ENCODE assay signal across 22 mouse cellular contexts in genomic region chr10:43855916-43856315, GRCm38 (mm10). TPM values are rescaled to one million over a fixed set of nuclear protein-coding genes. Genes with fewer than 3 reads are reported as not detected.
DNase-seq lines count a peak whose midpoint lies in the region; ATAC-seq lines count a peak whose summit lies in the region.
"Had no signal": no experiment of that assay in that cellular context is flagged by ENCODE, and none has a peak within 500 bp of the region (broad histone marks: within the 10 kb centered on the region; RNA-seq: fewer than 3 reads in every experiment).

No protein-coding gene starts in this region.

- H3K36me3 ChIP-seq in liver, embryonic 11.5 days (ENCODE audit: control insufficient read depth, insufficient read depth, low read length) = no peaks in the 10 kb centered on the region
- H3K36me3 ChIP-seq in liver, embryonic 12.5 days = no peaks in the 10 kb centered on the region
- H3K36me3 ChIP-seq: embryonic facial prominence, embryonic 13.5 days; forebrain, embryonic 12.5 days; kidney, embryonic 15.5 days had no signal

- H3K4me1 ChIP-seq in liver, embryonic 11.5 days (replicated peaks; ENCODE audit: control insufficient read depth, insufficient read depth, low read length) = no peaks in the 10 kb centered on the region
- H3K4me1 ChIP-seq in liver, embryonic 12.5 days = peaks cover 12% of the 10 kb centered on the region; the same call in 1 of the 2 replicates
- H3K4me1 ChIP-seq: embryonic facial prominence, embryonic 13.5 days; forebrain, embryonic 12.5 days; kidney, embryonic 15.5 days had no signal

- no peaks in the 10 kb centered on the region for H3K27me3 ChIP-seq in liver, embryonic 11.5 days (replicated peaks; ENCODE audit: control insufficient read depth, insufficient read depth, low read length)
- H3K27me3 ChIP-seq in liver, embryonic 12.5 days (replicated peaks) = no peaks in the 10 kb centered on the region
- H3K27me3 ChIP-seq: embryonic facial prominence, embryonic 13.5 days; forebrain, embryonic 12.5 days; kidney, embryonic 15.5 days had no signal

- H3K9me3 ChIP-seq in liver, embryonic 11.5 days (ENCODE audit: control insufficient read depth, low read length) = peaks cover 4% of the 10 kb centered on the region; the same call in 1 of the 2 replicates
- H3K9me3 ChIP-seq in liver, embryonic 12.5 days (replicated peaks) = no peaks in the 10 kb centered on the region
- H3K9me3 ChIP-seq: forebrain, embryonic 12.5 days had no signal

- H3K4me3 ChIP-seq in liver, embryonic 11.5 days (ENCODE audit: low read depth, low read length) = no peak overlapping the region
- no peak overlapping the region for H3K4me3 ChIP-seq in liver, embryonic 12.5 days
- H3K4me3 ChIP-seq: embryonic facial prominence, embryonic 13.5 days; erythroblast, embryonic 14.5 days; forebrain, embryonic 12.5 days; kidney, embryonic 15.5 days; left cerebral cortex, adult 2 months had no signal

- H3K27ac ChIP-seq in liver, embryonic 11.5 days (ENCODE audit: low read depth, low read length) = no peak overlapping the region
- no peak overlapping the region for H3K27ac ChIP-seq in liver, embryonic 12.5 days
- H3K27ac ChIP-seq: embryonic facial prominence, embryonic 13.5 days; forebrain, embryonic 12.5 days; hindbrain, postnatal 0 days; kidney, embryonic 15.5 days; left cerebral cortex, adult 2 months had no signal

- ATAC-seq in liver, embryonic 11.5 days (replicated peaks; ENCODE audit: low FRiP score) = peak; percentile 26; the same call in 1 of the 2 replicates
- ATAC-seq in liver, embryonic 12.5 days = no peak
- ATAC-seq in megakaryocyte progenitor cell, adult 5-6 weeks (replicated peaks; ENCODE audit: poor library complexity) = peak; percentile 49
- ATAC-seq: hindbrain, postnatal 0 days; intestine, postnatal 0 days had no signal

- H3K4me2 ChIP-seq in liver, embryonic 11.5 days = no peak overlapping the region
- peak overlapping the region; percentile 12; the same call in 1 of the 2 replicates for H3K4me2 ChIP-seq in liver, embryonic 12.5 days
- H3K4me2 ChIP-seq: embryonic facial prominence, embryonic 13.5 days; forebrain, embryonic 12.5 days; heart, embryonic 11.5 days; kidney, embryonic 15.5 days; midbrain, embryonic 11.5 days had no signal

- no peak for DNase-seq in liver, embryonic 11.5 days (ENCODE audit: low spot score)
- DNase-seq in liver = no peak
- no peak for DNase-seq in thymus, postnatal 25 days
- no peak for DNase-seq in layer of hippocampus, adult 8-10 months (ENCODE audit: low spot score in 2 of 2)
- no peak for DNase-seq in urinary bladder, postnatal 14 days (ENCODE audit: low spot score)
- DNase-seq: cerebellum, adult 2 months; cerebellum, postnatal 36 days; embryo, embryonic 11 days; heart, postnatal 10 days; lung, postnatal 14 days; right cerebral cortex, postnatal 14 days had no signal

- no peak overlapping the region for H3K9ac ChIP-seq in liver, embryonic 11.5 days (ENCODE audit: low read depth, low read length)
- no peak overlapping the region for H3K9ac ChIP-seq in liver, embryonic 12.5 days
- H3K9ac ChIP-seq: embryonic facial prominence, embryonic 13.5 days; forebrain, embryonic 12.5 days; kidney, embryonic 15.5 days had no signal

- WGBS in liver, embryonic 11.5 days = 68% methylated on average over 9 of the region's 9 CpGs
- 56% methylated on average over 9 of the region's 9 CpGs for WGBS in liver, embryonic 12.5 days (ENCODE audit: insufficient replicate concordance)

RNA-seq across cellular contexts. Expression of gene Qrsl1, which starts 45.6 kb away (rescaled TPM):
- polyA plus RNA-seq in liver, embryonic 11.5 days (2014; fragmentation: Nextera tagmentation; extraction: Ambion mirVana) = 20.8 and 20.9 TPM in 2 replicates
- 12.0 and 12.7 TPM in 2 replicates for polyA plus RNA-seq in liver, embryonic 12.5 days (2016; fragmentation: Nextera tagmentation; extraction: Ambion mirVana)
- total RNA-seq in megakaryocyte progenitor cell, adult 5-6 weeks (2015) = 23.6 and 27.2 TPM in 2 replicates
- 13.9 and 18.2 TPM in 2 replicates for total RNA-seq in megakaryocyte progenitor cell, adult 5-6 weeks (2017)
- total RNA-seq in layer of hippocampus, adult 8-10 months (2022) = 10 to 100 TPM; 13.8 to 15.9 (median 14.8) TPM

RNA-seq across cellular contexts. Expression of gene Rtn4ip1, which starts 45.7 kb away (rescaled TPM):
- 25.8 and 26.7 TPM in 2 replicates for polyA plus RNA-seq in liver, embryonic 11.5 days (2014; fragmentation: Nextera tagmentation; extraction: Ambion mirVana)
- 18.4 and 18.5 TPM in 2 replicates for polyA plus RNA-seq in liver, embryonic 12.5 days (2016; fragmentation: Nextera tagmentation; extraction: Ambion mirVana)
- 11.9 and 13.8 TPM in 2 replicates for total RNA-seq in megakaryocyte progenitor cell, adult 5-6 weeks (2015)
- 12.8 and 15.7 TPM in 2 replicates for total RNA-seq in megakaryocyte progenitor cell, adult 5-6 weeks (2017)
- 10 to 100 TPM; 14.8 to 17.8 (median 16.2) TPM for total RNA-seq in layer of hippocampus, adult 8-10 months (2022)
